Mouse (Mus musculus) T-helper 2 cell (primary cell): ENCODE results near the gene Ctnna3.
"Not testable (repeated sequence)": the region's sequence is repeated elsewhere in the genome, so short reads cannot be mapped to it uniquely, and the experiment has no call there.

Experiments
- in situ Hi-C: fragments of 300-600 bp; cut with MboI, MseI; formaldehyde crosslinking; loops from one replicate; pipeline ENCODE4 v1.15.1; 2025; ENCODE audit warnings: high pct_unique_total_duplicates

Ctnna3 gene

GRCm38 (mm10) chr10:63429785-63430305 is at the start of gene Ctnna3:
Gene Ctnna3, plus strand, starts transcription at chr10:63430098.
- in situ Hi-C loops: no loop called here

DNA sequence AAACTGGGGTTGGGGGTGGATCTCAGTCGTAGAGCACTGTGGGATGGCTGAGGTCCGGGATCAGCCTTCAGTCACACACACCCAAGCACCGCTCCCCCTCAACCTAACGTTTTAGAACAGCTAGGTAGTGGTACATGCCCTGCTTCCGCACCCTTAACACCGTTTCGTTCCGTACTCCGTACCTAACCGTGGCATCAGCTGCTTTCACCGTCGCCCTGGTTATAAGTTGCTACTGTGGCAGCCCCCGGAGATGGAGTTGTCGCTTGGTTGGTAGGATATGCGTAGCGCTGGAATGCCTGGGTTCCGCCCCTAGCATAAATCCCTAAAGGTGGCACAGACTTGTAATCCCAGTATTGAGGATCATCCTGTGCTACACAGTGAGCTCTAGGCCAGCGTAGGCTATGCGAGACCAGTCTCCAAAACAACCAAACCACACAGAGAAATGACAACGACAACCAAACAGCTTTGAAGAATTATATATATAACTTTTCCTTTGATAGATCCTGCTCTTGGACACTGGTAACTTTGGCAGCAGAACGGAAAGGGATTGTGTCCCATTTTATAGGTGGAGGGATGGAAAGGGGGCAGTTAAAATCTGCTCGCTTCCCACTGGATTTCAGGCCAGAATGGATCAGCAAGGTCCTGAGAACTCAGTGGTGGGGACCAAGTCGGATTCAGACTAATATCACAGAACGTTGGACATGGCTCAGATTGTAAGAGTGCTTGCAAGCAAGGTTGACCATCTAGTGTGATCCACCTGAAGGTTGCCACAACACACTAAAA is 48.2 kb upstream of the Ctnna3 start, which contains the start of gene Sirt1:
Gene Sirt1, minus strand, starts transcription at position 207 of the 783 bp plus-strand sequence.
- in situ Hi-C loops: no loop called here

DNA sequence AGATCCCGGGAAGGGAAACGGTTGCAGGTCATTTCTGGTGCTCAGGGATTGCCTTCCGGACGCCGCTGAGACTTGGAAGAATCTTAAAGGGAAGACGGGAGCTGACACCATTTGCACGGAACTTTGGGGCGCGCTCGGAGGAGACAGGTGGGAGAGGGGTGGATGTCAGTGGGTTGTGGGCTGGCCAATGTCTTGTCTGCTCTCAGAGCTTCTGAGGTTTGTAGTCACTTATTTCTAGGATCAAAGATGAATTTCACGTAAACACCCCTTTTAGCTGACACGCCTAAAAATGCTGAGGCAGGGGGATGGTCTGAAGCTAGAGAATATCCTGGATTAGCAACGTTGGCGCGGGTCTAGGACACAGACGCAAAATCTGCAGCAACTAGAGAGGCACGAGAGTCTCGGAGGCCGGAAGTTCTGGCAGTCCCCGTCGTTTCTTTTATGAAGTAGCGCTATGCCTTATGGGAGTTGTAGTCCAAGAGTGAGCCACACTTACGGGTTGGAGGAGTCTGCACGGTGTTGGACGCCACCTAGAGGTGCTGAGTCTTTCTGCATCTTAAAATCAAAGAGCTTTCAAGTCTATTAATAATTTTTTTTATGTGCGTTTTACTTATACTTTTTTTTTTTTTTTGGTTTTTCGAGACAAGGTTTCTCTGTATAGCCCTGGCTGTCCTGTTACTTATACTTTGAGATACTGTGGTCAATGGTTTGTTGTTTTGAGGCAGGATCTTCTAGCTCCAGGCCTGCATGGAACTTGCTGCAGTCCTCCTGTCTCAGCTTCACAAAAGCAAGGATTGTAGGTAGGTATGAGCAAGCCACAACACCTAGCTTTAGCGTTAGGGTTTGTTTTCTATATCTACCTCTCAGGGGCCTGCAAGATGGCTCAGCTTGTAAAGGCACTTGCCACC is 47.3 kb upstream of the Ctnna3 start, which contains the start of gene Dnajc12:
Gene Dnajc12, plus strand, starts transcription at position 72 of the 908 bp plus-strand sequence.
- in situ Hi-C loops: no loop called here

DNA sequence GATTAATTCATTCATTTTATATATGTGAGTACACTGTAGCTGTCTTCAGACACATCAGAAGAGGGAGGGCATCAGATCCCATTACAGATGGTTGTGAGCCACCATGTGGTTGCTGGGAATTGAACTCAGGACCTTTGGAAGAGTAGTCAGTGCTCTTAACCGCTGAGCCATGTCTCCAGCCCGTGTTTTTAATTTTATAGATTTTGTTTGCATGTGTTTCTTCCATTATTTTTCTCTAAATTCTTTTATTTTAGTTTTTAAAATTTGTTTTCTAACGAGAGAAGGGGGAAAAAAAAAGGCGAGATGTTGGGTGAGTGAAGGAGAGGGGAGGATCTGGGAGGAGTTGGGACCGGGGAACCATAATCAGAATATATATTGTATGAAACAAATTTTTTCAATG is 44.0 kb upstream of the Ctnna3 start:
- in situ Hi-C loops: not testable (repeated sequence)

GRCm38 (mm10) chr10:63386444-63386843 is 43.5 kb upstream of the Ctnna3 start:
- in situ Hi-C loops: no loop called here

DNA sequence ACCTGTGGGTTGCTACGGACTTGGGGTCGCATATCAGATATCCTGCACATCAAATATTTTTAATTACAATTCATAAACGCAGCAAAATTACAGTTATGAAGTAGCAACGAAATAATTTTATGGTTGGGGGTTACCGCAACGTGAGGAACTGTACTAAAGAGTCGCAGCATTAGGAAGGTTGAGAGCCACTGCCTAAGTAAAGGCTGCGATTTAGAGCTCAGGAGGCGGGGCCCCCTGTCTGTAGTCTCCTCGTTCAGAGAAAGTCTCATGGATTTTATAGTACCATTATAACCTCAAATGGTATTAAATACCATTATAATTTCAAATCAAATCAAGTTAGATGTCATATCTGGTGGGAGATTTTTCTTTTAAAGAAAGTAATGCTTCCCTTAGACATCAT is 42.9 kb upstream of the Ctnna3 start:
- in situ Hi-C loops: no loop called here

GRCm38 (mm10) chr10:63388948-63389347 is 41.0 kb upstream of the Ctnna3 start:
- in situ Hi-C loops: no loop called here

- in situ Hi-C loops: no loop called here
Measured at GRCm38 (mm10) chr10:63396963-63397362, 32.9 kb upstream of the Ctnna3 start.

GRCm38 (mm10) chr10:63402731-63403504 is 27.0 kb upstream of the Ctnna3 start:
- in situ Hi-C loops: no loop called here

- in situ Hi-C loops: no loop called here
Measured at GRCm38 (mm10) chr10:63403636-63404035, 26.3 kb upstream of the Ctnna3 start.

DNA sequence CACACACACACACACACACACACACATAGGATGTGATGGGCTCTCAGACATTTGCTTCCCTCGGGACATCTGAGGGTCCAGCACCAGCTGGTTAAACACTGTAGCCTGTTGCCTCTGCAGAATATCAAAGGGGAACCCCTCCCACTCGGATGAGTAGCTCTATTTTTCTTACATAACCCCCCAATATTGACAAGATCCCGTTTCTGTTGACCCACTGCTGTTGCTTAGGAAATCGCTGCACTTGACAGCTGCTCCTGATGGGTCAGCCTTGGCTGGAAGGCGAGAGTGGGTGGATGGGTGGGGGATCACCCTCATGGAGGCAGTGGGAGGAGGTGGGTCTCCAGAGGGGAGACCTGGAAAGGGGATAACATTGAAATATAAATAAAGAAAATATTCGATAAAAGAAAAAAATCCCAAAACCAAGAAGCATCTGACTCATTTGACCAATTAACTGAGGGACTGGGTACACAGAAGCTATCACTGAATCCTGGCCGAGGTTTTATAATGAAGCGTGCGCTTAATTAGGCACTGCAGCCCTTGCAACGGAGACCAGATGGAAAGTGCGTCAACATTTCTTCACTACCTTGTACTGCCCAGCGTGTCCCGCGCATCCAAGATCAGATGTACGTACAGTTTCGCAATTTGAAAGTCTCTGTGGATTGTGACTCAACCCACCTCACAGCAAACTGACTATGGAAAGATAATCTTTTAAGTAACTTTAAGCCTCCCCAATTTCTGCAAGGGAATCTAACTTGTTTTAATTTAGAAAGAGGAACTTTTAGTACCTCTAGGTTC is 19.5 kb upstream of the Ctnna3 start:
- in situ Hi-C loops: no loop called here

GRCm38 (mm10) chr10:63411674-63412073 is 18.2 kb upstream of the Ctnna3 start:
- in situ Hi-C loops: not testable (repeated sequence)

DNA sequence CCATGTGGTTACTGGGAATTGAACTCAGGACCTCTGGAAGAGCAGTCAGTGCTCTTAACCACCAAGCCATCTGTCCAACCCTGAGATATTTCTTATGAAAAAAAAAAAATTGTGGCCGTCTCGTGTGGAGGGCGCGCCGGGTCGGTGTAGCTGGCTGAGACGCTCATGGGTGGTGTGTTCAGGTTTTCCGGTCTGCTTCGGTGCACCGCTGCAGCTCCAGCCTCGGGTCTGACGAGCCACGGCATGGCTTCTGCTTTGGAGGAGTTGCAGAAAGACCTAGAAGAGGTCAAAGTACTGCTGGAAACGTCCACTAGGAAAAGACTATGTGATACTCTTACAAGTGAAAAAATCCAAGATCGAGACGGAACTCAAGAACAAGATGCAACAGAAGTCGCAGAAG is 17.1 kb upstream of the Ctnna3 start:
- in situ Hi-C loops: no loop called here

GRCm38 (mm10) chr10:63415287-63415686 is 14.6 kb upstream of the Ctnna3 start:
- in situ Hi-C loops: no loop called here

GRCm38 (mm10) chr10:63415850-63416249 is 14.0 kb upstream of the Ctnna3 start:
- in situ Hi-C loops: no loop called here

- in situ Hi-C loops: no loop called here
Measured at GRCm38 (mm10) chr10:63417061-63417460, 12.8 kb upstream of the Ctnna3 start.

DNA sequence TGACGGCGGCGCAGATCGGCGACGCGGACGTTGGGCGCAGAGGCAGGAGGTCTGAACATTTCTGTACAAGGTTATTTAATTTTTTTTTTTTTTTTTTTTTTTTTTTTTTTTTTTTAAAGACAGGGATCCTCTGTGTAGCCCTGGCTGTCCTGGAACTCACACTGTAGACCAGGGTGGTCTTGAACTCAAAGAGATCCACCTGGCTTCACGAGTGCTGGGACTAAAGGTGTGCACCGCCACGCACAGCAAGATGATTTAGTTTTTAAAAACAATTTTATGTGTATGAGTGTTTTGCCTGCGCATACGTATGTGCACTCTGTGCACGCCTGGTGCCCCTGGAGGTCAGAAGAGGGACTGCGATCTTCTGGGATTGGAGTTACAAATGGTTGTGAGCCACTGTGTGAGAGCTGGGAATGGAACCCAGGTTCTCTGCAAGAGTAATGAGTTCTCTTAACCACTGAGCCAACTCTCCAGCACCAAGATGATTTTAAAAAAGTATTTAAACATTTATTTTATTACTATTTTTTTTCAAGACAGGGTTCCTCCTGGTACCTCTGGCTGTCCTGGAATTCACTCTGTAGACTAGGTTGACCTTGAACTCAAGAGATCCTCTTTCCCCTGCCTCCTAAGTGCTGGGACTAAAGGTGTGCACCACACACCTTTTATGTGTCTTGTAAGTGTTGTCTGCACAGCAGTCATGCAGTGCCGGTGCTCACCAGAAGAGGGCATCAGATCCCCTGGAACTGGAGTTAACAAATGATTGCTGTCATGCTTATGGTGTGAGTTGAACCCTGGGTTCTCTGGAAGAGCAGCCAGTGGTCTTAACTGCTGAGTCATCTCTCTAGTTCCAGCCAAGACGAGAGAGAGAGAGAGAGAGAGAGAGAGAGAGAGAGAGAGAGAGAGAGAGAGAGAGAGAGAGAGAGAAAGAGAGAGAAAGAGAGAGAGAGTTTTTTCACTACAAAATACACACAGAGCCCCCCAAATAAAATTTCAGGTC is 7.9 kb upstream of the Ctnna3 start, which contains the start of gene Gm7075:
Gene Gm7075, minus strand, starts transcription at position 51 of the 997 bp plus-strand sequence.
- in situ Hi-C loops: no loop called here

DNA sequence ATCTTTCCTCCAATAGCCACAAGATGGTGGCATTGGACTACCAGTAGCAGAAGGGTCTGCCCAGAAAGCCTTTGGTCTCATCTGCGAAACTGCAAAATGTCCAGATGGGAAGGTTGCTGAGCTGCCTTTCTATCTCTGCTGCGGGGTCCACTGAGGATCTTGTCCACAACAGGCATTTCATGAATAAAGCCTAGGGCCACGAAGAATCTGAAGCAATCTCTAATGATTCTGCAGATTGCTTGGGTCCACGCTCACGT is 7.2 kb upstream of the Ctnna3 start:
- in situ Hi-C loops: no loop called here
